Mouse (Mus musculus) E14TG2a.4 (cell line): ENCODE measurements at regions not wholly inside any gene's neighbourhood (a gene's known extent, or its start where the extent isn't known, plus 50 kb on each side); places are given as distances from the start of the nearest gene placed in this dataset.

ENCODE experiments used
- CTCF ChIP-seq: conservative IDR thresholded peaks from 2 replicates; pipeline ENCODE4 v1.5.1; 2014; ENCODE audit warnings: low read length
- NANOG ChIP-seq: IDR thresholded peaks from 2 replicates; pipeline ENCODE4 v1.6.1; 2014; ENCODE audit warnings: borderline replicate concordance, low read length, mixed read lengths
- POU5F1 ChIP-seq: IDR thresholded peaks from 2 replicates; pipeline ENCODE4 v1.6.1; 2014; ENCODE audit warnings: low read length, borderline replicate concordance

- TF ChIP-seq CTCF (no peak), POU5F1 (no peak), NANOG (no peak)
These were observed 260.1 kb downstream of the Cxcl12 start for GRCm38 (mm10) chr6:117428441-117428840.
